In genomic region chr6:12892929-12893328, GRCm38 (mm10) we compare ENCODE assay signal across 21 mouse cellular contexts.
A peak's percentile ranks its signal among the peaks of the same experiment; 100 is the strongest.
DNase-seq lines count a peak whose midpoint lies in the region; ATAC-seq and TF ChIP-seq lines count a peak whose summit lies in the region.
"Had no signal": no experiment of that assay in that cellular context is flagged by ENCODE, and none has a peak within 500 bp of the region (broad histone marks: within the 10 kb centered on the region; RNA-seq: fewer than 3 reads in every experiment).

No protein-coding gene starts in this region.

- H3K9ac ChIP-seq in kidney, embryonic 15.5 days, result no peak overlapping the region
- H3K9ac ChIP-seq: forebrain, embryonic 13.5 days; hindbrain, embryonic 12.5 days; hindbrain, embryonic 15.5 days had no signal

- H3K27ac ChIP-seq in kidney, embryonic 15.5 days, result no peak overlapping the region
- no peak overlapping the region for H3K27ac ChIP-seq in kidney, adult 2 months (ENCODE audit: insufficient read depth, low read depth, low read length)
- H3K27ac ChIP-seq: forebrain, embryonic 10.5 days; forebrain, embryonic 13.5 days; hindbrain, embryonic 12.5 days; hindbrain, embryonic 15.5 days had no signal

- TF ChIP-seq POLR2A in kidney, adult 2 months (IDR thresholded peaks at IDR 0.05; ENCODE audit: low read depth, low read length), result no peak

- no peaks in the 10 kb centered on the region for H3K4me1 ChIP-seq in kidney, embryonic 15.5 days
- no peaks in the 10 kb centered on the region for H3K4me1 ChIP-seq in kidney, adult 2 months (ENCODE audit: control insufficient read depth, insufficient read depth, low read length)
- H3K4me1 ChIP-seq: forebrain, embryonic 10.5 days; forebrain, embryonic 13.5 days; hindbrain, embryonic 12.5 days; hindbrain, embryonic 15.5 days had no signal

- H3K36me3 ChIP-seq in kidney, embryonic 15.5 days, result no peaks in the 10 kb centered on the region
- H3K36me3 ChIP-seq in kidney, adult 2 months (ENCODE audit: control insufficient read depth, insufficient read depth, low read length), result no peaks in the 10 kb centered on the region
- H3K36me3 ChIP-seq: forebrain, embryonic 10.5 days; hindbrain, embryonic 12.5 days; hindbrain, embryonic 15.5 days had no signal

- no peak overlapping the region for H3K4me3 ChIP-seq in kidney, embryonic 15.5 days (replicated peaks)
- no peak overlapping the region for H3K4me3 ChIP-seq in kidney, adult 2 months (ENCODE audit: insufficient read depth, low read depth, low read length)
- H3K4me3 ChIP-seq: forebrain, embryonic 10.5 days; forebrain, embryonic 13.5 days; hindbrain, embryonic 12.5 days; hindbrain, embryonic 15.5 days had no signal

- TF ChIP-seq CTCF in kidney, adult 2 months (conservative IDR thresholded peaks at IDR 0.05; ENCODE audit: insufficient read depth, insufficient read length, low read depth, low read length), result no peak

- 47% methylated on average over 5 of the region's 5 CpGs for WGBS in kidney, embryonic 15.5 days
- WGBS in kidney, adult 2 months, result 38% methylated on average over 5 of the region's 5 CpGs

- H3K4me2 ChIP-seq in kidney, embryonic 15.5 days, result no peak overlapping the region
- H3K4me2 ChIP-seq: forebrain, embryonic 13.5 days; heart, embryonic 11.5 days; hindbrain, embryonic 12.5 days; hindbrain, embryonic 15.5 days had no signal

- no peaks in the 10 kb centered on the region for H3K27me3 ChIP-seq in kidney, embryonic 15.5 days
- no peaks in the 10 kb centered on the region for H3K27me3 ChIP-seq in kidney, adult 2 months (replicated peaks; ENCODE audit: control insufficient read depth, insufficient read depth, low read length)
- H3K27me3 ChIP-seq: CH12.LX; forebrain, embryonic 13.5 days; hindbrain, embryonic 12.5 days; hindbrain, embryonic 15.5 days had no signal

- ATAC-seq in kidney, embryonic 15.5 days (replicated peaks; ENCODE audit: low FRiP score), result peak; percentile 79
- ATAC-seq: forebrain, embryonic 13.5 days; forebrain, embryonic 16.5 days had no signal

- DNase-seq in kidney, postnatal 36 days, result no peak
- DNase-seq in kidney, postnatal 10 days, result peak; percentile 8
- no peak for DNase-seq in kidney, adult 2 months
- DNase-seq in R1 (ENCODE audit: low read depth, low spot score), result peak; percentile 23
- no peak for DNase-seq in gastrocnemius, postnatal 10 days
- DNase-seq: adrenal gland, postnatal 10 days; adrenal gland, postnatal 36 days; B cell, adult 2 months; cerebellum, adult 18-20 months; cerebellum, adult 9-10 months; cerebellum, postnatal 14 days; gastrocnemius, postnatal 14 days; heart, adult 11 months had no signal

- no peaks in the 10 kb centered on the region for H3K9me3 ChIP-seq in kidney, embryonic 15.5 days (replicated peaks)
- H3K9me3 ChIP-seq: forebrain, embryonic 10.5 days; forebrain, embryonic 13.5 days; hindbrain, embryonic 12.5 days; hindbrain, embryonic 15.5 days had no signal

Comparison
In these comparisons a context has a peak if more than half of its experiments do, and no peak if none do; other contexts are left out.
1. DNase-seq: peak in kidney, postnatal 10 days (single experiment) and R1 (single experiment); none in kidney, postnatal 36 days (0 of 2), kidney, adult 2 months (single experiment) and gastrocnemius, postnatal 10 days (single experiment).